Mouse (Mus musculus): ENCODE measurements at regions not wholly inside any gene's neighbourhood (a gene's known extent, or its start where the extent isn't known, plus 50 kb on each side); places are given as distances from the start of the nearest gene placed in this dataset.

DNA sequence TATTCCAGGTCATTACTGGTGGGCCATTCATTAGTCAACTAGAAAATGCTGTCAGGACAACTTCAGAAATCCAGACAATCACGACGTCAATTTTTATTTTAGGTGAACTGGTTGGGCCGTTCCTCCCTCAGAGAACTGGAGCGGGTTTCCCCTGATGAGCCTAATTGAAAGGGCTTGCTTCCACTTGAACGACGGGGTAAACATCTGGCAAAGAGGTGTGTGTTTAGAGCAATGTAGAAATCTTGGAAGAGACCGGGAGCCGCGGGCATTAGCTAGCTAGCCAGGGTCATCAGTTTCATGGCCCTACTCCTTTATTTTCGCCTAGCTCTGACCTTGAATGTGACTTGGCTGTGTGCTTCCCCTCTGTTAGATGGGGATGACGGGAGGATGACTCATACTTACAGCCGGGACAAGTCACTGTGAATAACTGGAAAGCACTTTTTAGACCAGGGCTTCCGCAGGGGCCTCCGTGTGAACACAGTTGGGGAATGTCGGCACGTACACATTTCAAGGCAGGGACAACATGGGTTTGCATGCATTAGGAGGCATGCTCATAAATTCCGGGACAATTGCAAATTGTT lies 92.6 kb upstream of the Nrbf2 start:
- Histone ChIP-seq H3K36me3 (ENCODE audit: control insufficient read depth, insufficient read depth, low read length) (no peaks in the 10 kb centered on the region), H3K4me2 (ENCODE audit: low read depth, low read length, severe bottlenecking) (no peak overlapping the region), H3K9me3 (ENCODE audit: control insufficient read depth, low read length) (no peaks in the 10 kb centered on the region), H3K4me3 (ENCODE audit: low read depth, low read length) (no peak overlapping the region), H3K27me3 (ENCODE audit: control insufficient read depth, insufficient read depth, low read length) (no peaks in the 10 kb centered on the region), H3K27ac (ENCODE audit: low read depth, low read length) (no peak overlapping the region), H3K4me1 (replicated peaks; ENCODE audit: control insufficient read depth, insufficient read depth, low read length) (no peaks in the 10 kb centered on the region), H3K9ac (ENCODE audit: low read length) (no peak overlapping the region)
- no peak for ATAC-seq (replicated peaks; ENCODE audit: low FRiP score)
- no peak for DNase-seq (ENCODE audit: low spot score)
- 78% methylated on average over 17 of the region's 17 CpGs for WGBS

DNA sequence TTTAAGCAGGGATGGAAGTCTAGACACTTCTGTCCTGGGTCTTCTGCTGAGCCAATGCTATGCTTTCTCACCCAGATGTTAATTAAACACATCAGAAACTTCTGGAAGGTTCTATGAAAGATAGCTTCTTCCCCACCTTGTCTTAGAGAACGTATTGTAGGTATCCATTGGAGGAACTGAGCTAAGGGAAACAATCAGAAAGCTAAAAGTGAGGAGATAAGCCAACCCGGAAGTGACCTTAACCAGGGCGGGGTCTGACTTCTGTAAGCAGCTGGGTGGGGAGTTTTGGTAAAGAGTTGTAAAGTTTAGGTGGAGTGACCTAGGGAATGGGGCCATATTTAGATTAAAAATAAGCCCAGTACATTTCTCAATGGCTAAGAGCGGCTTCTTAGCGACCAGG lies 95.1 kb upstream of the Nrbf2 start:
- H3K4me3 ChIP-seq (ENCODE audit: low read depth, low read length), result no peak overlapping the region
- H3K27ac ChIP-seq (ENCODE audit: low read depth, low read length), result no peak overlapping the region
- WGBS, result 88% methylated on average over 5 of the region's 5 CpGs
- DNase-seq (ENCODE audit: low spot score), result no peak
- H3K4me1 ChIP-seq (replicated peaks; ENCODE audit: control insufficient read depth, insufficient read depth, low read length), result peaks cover 3% of the 10 kb centered on the region; the same call in 1 of the 2 replicates
- ATAC-seq (replicated peaks; ENCODE audit: low FRiP score), result no peak
- H3K4me2 ChIP-seq (ENCODE audit: low read depth, low read length, severe bottlenecking), result no peak overlapping the region
- H3K9ac ChIP-seq (ENCODE audit: low read length), result no peak overlapping the region
- no peaks in the 10 kb centered on the region for H3K9me3 ChIP-seq (ENCODE audit: control insufficient read depth, low read length)
- H3K27me3 ChIP-seq (ENCODE audit: control insufficient read depth, insufficient read depth, low read length), result no peaks in the 10 kb centered on the region
- H3K36me3 ChIP-seq (ENCODE audit: control insufficient read depth, insufficient read depth, low read length), result no peaks in the 10 kb centered on the region

DNA sequence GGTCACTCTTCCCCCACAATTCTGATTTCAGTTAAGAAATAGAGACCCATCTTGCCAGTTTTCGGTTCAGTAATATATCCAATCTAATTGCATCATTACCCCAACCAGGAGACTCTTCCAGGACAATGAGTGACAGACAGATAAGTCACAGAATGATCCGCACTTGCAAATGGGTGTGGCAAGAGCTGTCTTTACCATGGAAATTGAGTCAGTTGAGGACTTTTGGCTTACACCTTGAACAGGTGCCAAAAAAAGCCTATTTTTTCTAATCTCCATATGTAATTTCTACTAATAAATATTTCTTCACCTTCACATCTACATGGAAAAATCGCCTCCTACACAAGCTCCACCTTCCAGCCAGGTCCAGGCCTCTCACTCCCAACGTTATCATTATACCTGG lies 98.2 kb upstream of the Nrbf2 start:
- H3K27ac ChIP-seq (ENCODE audit: low read depth, low read length), result no peak overlapping the region
- no peak overlapping the region for H3K4me3 ChIP-seq (ENCODE audit: low read depth, low read length)
- H3K4me1 ChIP-seq (replicated peaks; ENCODE audit: control insufficient read depth, insufficient read depth, low read length), result peaks cover 3% of the 10 kb centered on the region; the same call in 1 of the 2 replicates
- no peak for DNase-seq (ENCODE audit: low spot score)
- H3K4me2 ChIP-seq (ENCODE audit: low read depth, low read length, severe bottlenecking), result no peak overlapping the region
- H3K9me3 ChIP-seq (ENCODE audit: control insufficient read depth, low read length), result no peaks in the 10 kb centered on the region
- peak; percentile 42; the same call in 1 of the 2 replicates for ATAC-seq (replicated peaks; ENCODE audit: low FRiP score)
- no peaks in the 10 kb centered on the region for H3K27me3 ChIP-seq (ENCODE audit: control insufficient read depth, insufficient read depth, low read length)
- WGBS, result 66% methylated on average over 4 of the region's 4 CpGs
- no peak overlapping the region for H3K9ac ChIP-seq (ENCODE audit: low read length)
- H3K36me3 ChIP-seq (ENCODE audit: control insufficient read depth, insufficient read depth, low read length), result no peaks in the 10 kb centered on the region

DNA sequence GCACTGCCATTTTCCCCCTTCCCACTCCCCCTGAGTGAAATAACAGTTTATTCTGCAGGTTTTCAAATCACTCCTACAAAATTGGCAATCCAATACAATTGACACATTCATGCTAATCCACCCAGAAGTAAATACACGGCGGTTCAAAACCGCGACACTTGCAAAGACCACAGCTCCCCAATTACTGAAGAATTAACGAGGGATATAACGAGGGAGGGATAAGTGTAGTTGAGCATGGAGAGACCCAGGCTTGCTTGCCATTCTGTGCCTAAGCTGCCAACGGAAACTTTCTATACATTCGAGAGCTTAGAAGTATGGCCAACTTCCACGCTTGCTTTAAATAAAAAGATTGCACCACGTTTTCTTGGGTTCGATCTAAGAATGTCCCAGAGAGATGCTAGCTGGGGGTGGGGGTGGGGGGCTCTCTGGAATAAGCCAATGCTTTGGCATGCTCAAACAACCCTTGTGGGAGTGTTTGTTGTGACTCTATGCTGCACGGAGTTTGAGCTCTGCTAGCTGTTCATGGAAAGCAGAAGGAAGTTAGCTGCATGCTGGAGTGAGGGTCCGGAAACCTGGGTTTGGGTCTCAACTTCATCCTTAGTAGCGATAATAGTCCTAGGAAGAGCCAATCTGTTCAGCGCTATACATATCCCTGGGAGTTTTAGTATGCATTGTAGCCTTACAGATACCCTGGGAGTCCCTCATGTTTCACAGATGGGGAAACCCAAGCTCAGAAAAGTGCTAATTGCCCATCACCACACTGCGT lies 98.9 kb upstream of the Nrbf2 start:
- WGBS, result 46% methylated on average over 16 of the region's 16 CpGs
- H3K4me2 ChIP-seq (ENCODE audit: low read depth, low read length, severe bottlenecking), result no peak overlapping the region
- H3K9ac ChIP-seq (ENCODE audit: low read length), result no peak overlapping the region
- no peaks in the 10 kb centered on the region for H3K36me3 ChIP-seq (ENCODE audit: control insufficient read depth, insufficient read depth, low read length)
- peak; percentile 52 for DNase-seq (ENCODE audit: low spot score)
- H3K27me3 ChIP-seq (ENCODE audit: control insufficient read depth, insufficient read depth, low read length), result no peaks in the 10 kb centered on the region
- H3K4me1 ChIP-seq (replicated peaks; ENCODE audit: control insufficient read depth, insufficient read depth, low read length), result peaks cover 3% of the 10 kb centered on the region; the same call in 1 of the 2 replicates
- H3K9me3 ChIP-seq (ENCODE audit: control insufficient read depth, low read length), result no peaks in the 10 kb centered on the region
- peak; percentile 74 for ATAC-seq (replicated peaks; ENCODE audit: low FRiP score)
- no peak overlapping the region for H3K27ac ChIP-seq (ENCODE audit: low read depth, low read length)
- no peak overlapping the region for H3K4me3 ChIP-seq (ENCODE audit: low read depth, low read length)

DNA sequence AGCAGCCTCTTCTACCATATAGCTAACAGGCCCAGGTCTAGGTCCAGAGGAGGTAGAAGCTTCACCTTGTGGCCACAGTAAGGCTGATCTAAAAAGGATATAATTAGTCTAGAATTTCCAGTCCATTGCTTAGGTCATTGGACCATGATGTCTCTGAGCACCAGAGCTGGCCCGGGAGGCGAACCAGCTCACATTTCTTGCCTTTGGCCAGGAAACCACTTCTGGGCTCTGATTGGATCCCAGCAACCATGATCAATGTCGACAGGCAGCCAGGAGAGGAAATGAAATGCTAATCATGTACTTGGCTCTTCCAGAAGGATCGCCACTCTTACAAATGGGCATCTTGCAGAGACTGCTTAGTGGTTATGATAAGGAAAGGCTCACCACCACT lies 99.5 kb upstream of the Nrbf2 start:
- ATAC-seq (replicated peaks; ENCODE audit: low FRiP score) (no peak; the same call in 1 of the 2 replicates), DNase-seq (ENCODE audit: low spot score) (no peak)
- Histone ChIP-seq H3K36me3 (ENCODE audit: control insufficient read depth, insufficient read depth, low read length) (no peaks in the 10 kb centered on the region), H3K9me3 (ENCODE audit: control insufficient read depth, low read length) (no peaks in the 10 kb centered on the region), H3K4me1 (replicated peaks; ENCODE audit: control insufficient read depth, insufficient read depth, low read length) (peaks cover 3% of the 10 kb centered on the region; the same call in 1 of the 2 replicates), H3K4me2 (ENCODE audit: low read depth, low read length, severe bottlenecking) (no peak overlapping the region), H3K9ac (ENCODE audit: low read length) (no peak overlapping the region), H3K27me3 (ENCODE audit: control insufficient read depth, insufficient read depth, low read length) (no peaks in the 10 kb centered on the region), H3K27ac (ENCODE audit: low read depth, low read length) (no peak overlapping the region), H3K4me3 (ENCODE audit: low read depth, low read length) (no peak overlapping the region)
- 45% methylated on average over 4 of the region's 4 CpGs for WGBS

DNA sequence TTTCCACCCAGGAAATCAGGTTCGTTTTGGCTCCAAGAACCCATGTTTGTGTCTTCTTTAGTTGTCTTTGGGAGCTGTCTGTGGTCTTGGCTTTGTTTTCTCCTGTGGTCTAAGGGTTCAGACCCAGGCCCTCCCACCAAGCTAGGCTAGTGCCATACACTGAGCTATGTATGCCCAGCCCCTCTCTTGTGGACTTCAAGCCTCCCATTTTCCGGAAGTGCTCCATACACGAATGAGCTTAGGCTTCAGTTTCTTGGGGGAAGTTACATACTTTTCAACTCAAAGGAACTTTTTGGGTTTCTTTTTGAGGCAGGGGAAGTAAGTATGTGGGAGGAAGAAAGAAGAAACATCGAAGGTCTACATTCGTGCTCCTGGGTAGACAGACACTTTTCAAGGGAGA lies 100.9 kb upstream of the Nrbf2 start:
- WGBS, result 86% methylated on average over 5 of the region's 5 CpGs
- Histone ChIP-seq H3K27me3 (ENCODE audit: control insufficient read depth, insufficient read depth, low read length) (no peaks in the 10 kb centered on the region), H3K36me3 (ENCODE audit: control insufficient read depth, insufficient read depth, low read length) (no peaks in the 10 kb centered on the region), H3K27ac (ENCODE audit: low read depth, low read length) (no peak overlapping the region), H3K4me2 (ENCODE audit: low read depth, low read length, severe bottlenecking) (no peak overlapping the region), H3K9me3 (ENCODE audit: control insufficient read depth, low read length) (no peaks in the 10 kb centered on the region), H3K4me3 (ENCODE audit: low read depth, low read length) (no peak overlapping the region), H3K4me1 (replicated peaks; ENCODE audit: control insufficient read depth, insufficient read depth, low read length) (peaks cover 3% of the 10 kb centered on the region; the same call in 1 of the 2 replicates), H3K9ac (ENCODE audit: low read length) (no peak overlapping the region)
- ATAC-seq (replicated peaks; ENCODE audit: low FRiP score), result no peak
- no peak for DNase-seq (ENCODE audit: low spot score)

DNA sequence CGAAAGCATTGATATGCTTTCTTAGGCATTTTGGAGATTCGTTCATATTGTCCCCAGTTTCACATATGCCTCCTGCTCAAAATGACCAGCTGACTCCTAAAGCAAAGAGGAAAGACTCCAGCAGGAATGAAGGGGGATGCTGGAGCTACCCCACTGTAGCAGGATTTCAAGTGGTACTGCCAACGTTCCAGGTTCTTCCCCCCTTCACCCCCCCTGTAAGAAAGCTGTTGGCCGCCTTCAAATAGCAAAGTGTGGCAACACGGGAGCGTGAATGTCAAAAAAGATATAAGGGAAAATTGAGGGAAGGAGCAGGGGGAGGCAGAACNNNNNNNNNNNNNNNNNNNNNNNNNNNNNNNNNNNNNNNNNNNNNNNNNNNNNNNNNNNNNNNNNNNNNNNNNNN lies 103.7 kb upstream of the Nrbf2 start:
- DNase-seq (ENCODE audit: low spot score) (no peak), ATAC-seq (replicated peaks; ENCODE audit: low FRiP score) (no peak)
- Histone ChIP-seq H3K27ac (ENCODE audit: low read depth, low read length) (no peak overlapping the region), H3K27me3 (ENCODE audit: control insufficient read depth, insufficient read depth, low read length) (no peaks in the 10 kb centered on the region), H3K9ac (ENCODE audit: low read length) (no peak overlapping the region), H3K4me2 (ENCODE audit: low read depth, low read length, severe bottlenecking) (no peak overlapping the region), H3K36me3 (ENCODE audit: control insufficient read depth, insufficient read depth, low read length) (no peaks in the 10 kb centered on the region), H3K4me1 (replicated peaks; ENCODE audit: control insufficient read depth, insufficient read depth, low read length) (peaks cover 3% of the 10 kb centered on the region; the same call in 1 of the 2 replicates), H3K4me3 (ENCODE audit: low read depth, low read length) (no peak overlapping the region), H3K9me3 (ENCODE audit: control insufficient read depth, low read length) (no peaks in the 10 kb centered on the region)
- WGBS, result 87% methylated on average over 5 of the region's 6 CpGs

DNA sequence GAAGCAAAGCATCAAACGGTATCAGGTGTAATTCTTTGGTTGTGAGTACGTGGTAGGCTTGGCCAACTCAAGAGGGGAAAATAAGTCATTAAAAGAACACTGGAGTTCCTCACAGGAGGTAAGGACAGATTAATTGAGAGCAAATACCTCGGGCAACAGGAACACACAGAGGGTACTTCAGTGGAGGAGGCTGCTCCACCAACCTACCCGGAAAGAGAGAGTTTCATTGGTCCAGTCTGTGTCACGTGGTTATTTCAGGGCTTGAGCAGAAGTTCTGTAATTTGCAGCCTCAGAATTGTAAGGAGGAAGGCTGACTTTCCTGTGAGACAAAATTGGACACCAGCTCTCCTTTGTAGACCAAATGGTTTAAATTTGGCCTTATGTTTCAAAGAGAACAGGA lies 115.3 kb upstream of the Nrbf2 start:
- Histone ChIP-seq H3K9me3 (ENCODE audit: control insufficient read depth, low read length) (no peaks in the 10 kb centered on the region), H3K4me2 (ENCODE audit: low read depth, low read length, severe bottlenecking) (no peak overlapping the region), H3K9ac (ENCODE audit: low read length) (no peak overlapping the region), H3K4me1 (replicated peaks; ENCODE audit: control insufficient read depth, insufficient read depth, low read length) (no peaks in the 10 kb centered on the region), H3K27ac (ENCODE audit: low read depth, low read length) (no peak overlapping the region), H3K27me3 (ENCODE audit: control insufficient read depth, insufficient read depth, low read length) (no peaks in the 10 kb centered on the region), H3K36me3 (ENCODE audit: control insufficient read depth, insufficient read depth, low read length) (no peaks in the 10 kb centered on the region), H3K4me3 (ENCODE audit: low read depth, low read length) (no peak overlapping the region)
- ATAC-seq (replicated peaks; ENCODE audit: low FRiP score), result no peak
- DNase-seq (ENCODE audit: low spot score), result no peak
- 67% methylated on average over 5 of the region's 5 CpGs for WGBS

DNA sequence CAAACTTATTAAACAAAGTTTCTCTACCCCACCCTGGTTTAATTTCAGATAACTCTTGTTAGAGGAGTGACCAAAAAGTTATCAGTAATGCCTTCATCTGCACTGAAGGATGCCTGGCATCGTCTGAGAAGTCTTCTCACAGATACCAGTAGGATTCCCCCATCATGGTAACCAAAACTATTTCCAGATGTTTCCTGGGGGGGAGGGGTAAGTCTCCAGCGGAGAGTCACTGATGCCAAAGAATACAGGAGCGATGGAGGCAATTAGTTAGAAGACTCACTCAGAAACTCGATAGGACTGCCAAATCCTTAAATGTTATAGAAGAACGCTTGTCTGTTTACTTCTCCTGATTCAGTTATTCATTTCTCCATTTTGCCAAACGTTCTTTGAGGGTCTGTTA lies 116.3 kb upstream of the Nrbf2 start:
- no peak overlapping the region for H3K27ac ChIP-seq (ENCODE audit: low read depth, low read length)
- WGBS, result 69% methylated on average over 6 of the region's 6 CpGs
- no peaks in the 10 kb centered on the region for H3K36me3 ChIP-seq (ENCODE audit: control insufficient read depth, insufficient read depth, low read length)
- ATAC-seq (replicated peaks; ENCODE audit: low FRiP score), result no peak
- no peaks in the 10 kb centered on the region for H3K9me3 ChIP-seq (ENCODE audit: control insufficient read depth, low read length)
- H3K27me3 ChIP-seq (ENCODE audit: control insufficient read depth, insufficient read depth, low read length), result no peaks in the 10 kb centered on the region
- DNase-seq (ENCODE audit: low spot score), result no peak
- H3K4me1 ChIP-seq (replicated peaks; ENCODE audit: control insufficient read depth, insufficient read depth, low read length), result no peaks in the 10 kb centered on the region
- H3K9ac ChIP-seq (ENCODE audit: low read length), result no peak overlapping the region
- no peak overlapping the region for H3K4me2 ChIP-seq (ENCODE audit: low read depth, low read length, severe bottlenecking)
- H3K4me3 ChIP-seq (ENCODE audit: low read depth, low read length), result no peak overlapping the region

All from forebrain, embryonic 11.5 days (tissue).